Mouse (Mus musculus): ENCODE results near the gene Chd6. TPM values are rescaled to one million over a fixed set of nuclear protein-coding genes. Genes with fewer than 3 reads are reported as not detected.

Gene Chd6
- polyA plus RNA-seq (2012; rRNA removed) = 2.7 and 6.2 TPM in 2 replicates

DNA sequence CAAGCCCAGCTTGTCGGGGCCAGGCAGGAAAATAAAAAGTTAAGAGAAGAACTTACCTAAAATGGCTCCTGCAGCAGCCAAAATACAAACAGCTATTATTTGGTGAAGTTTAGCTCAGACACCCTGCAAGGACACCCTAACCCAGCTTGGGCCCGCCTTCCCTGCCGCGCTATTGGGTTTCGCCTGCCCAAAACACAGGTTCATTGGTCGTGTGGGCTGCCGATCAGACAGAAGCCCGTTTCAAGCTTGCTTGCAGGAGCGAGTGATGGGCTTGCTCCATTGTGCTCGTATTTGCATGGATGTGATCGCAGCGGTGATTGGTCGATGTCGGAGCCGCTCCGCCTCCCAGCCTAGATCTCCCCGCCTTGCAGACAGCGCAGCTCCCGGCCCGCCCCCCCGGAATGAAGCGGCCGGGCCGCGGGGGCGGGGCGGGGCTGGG, at the start of gene Chd6:
Chd6 (minus strand) TSS at position 143 of the 439 bp plus-strand sequence.
- WGBS = 2% methylated on average over 25 of the region's 27 CpGs
- DNase-seq (ENCODE audit: low read depth, low spot score) = peak; percentile 97

DNA sequence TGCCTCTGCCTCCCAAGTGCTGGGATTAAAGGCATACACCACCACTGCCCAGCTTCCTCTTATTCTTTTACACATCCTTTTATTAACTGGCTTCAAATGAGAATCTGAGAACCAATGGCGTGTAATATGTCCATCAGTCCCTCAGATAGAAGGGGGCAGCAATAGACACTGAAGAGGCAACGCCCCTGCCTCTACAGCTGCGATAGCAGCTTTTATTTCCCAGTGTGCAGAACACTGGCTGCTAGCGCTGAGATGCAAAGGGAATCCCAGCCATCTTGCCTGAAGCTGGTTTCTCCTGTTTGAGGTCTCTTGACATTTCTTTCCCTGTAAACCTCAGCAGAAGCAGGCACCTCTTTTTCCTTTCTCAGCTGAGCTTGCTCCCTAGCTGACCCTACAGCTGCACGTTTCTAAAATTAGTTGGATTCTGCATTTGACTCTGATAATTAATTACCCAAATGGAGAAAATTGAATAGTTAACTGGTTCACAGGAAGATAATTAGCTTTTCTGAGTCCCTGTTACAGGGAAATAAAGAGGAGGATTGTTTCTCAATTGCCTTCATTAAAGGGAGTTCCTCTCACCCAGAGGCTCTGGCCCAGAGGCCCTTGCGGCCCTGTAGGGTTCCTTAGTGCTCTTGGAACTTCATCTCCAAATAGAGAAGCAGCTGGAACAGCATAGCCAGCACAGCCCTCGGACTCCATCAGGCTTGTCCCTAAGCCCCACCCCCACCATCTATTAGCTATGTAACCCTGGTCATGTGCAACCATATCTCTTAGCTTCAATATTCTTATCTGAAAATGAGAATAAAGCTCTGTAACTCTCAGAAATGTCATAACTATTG, 41.3 kb upstream of the Chd6 start:
- no peak for DNase-seq (ENCODE audit: low read depth, low spot score)
- WGBS = 78% methylated on average over 7 of the region's 7 CpGs

DNA sequence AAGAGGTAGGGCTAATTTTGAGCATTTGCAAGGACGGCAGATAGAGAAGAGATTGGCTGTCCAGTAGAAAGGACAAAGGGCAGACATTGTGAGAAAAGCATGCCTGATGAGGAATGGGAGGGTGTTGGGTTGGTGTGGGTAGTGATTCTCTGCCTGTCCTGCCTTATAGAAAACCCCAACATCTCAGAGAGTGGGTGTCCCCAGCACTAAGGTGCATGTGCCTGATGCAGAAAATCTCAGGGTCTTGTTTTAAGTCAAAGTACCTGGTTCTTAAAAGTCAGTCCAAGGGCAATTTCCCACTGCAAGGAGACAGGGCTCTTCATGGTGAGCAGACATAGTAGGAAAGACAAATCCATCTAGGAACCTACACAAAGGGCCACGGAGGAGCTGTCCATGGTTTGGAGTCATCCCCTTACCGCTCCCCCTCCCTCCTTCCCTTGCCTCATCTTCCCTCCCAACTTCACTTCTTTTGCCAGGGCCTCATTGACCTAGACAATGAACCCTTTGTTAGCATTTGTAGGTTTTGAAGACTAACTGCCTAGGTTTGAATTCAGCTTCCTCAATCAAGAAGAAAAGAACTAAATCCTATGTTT, 39.6 kb upstream of the Chd6 start:
- no peak for DNase-seq (ENCODE audit: low read depth, low spot score)
- 28% methylated on average over 3 of the region's 3 CpGs for WGBS

DNA sequence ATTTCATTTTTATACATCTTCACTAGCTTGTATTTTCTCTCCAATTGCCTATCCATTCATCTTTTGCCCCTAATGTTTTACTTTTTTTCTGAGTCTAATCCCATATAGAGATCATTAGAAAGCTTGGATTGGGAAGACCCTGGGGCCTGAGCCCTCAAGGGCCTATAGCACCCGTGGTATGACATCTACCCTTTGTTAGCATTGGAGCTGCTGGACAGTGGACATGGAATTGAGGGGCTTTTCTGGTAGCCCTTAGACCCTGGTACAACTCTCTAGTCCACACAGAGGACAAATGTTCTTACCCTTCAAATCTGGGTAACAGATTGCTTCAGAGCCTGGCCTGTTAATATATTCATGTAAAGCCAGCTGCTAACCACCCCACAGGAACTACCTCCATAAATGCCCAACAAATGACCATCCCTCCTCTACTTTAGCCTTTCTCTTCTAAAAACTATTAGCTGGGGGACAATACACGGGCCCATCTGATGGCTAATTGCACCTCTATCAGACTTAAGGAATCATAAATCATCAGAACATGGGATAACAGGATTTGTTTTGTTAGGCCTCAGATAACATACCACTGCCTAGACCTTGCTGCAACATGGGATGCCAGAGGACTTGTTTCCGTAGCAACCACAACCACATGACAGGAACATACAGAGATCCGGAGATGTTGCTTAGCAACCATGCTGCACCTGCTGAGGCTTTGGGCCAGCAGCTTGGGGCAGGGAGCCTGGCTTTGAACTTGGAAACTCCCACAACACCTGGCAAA, 39.0 kb upstream of the Chd6 start:
- 61% methylated on average over 4 of the region's 4 CpGs for WGBS
- DNase-seq (ENCODE audit: low read depth, low spot score) = no peak

DNA sequence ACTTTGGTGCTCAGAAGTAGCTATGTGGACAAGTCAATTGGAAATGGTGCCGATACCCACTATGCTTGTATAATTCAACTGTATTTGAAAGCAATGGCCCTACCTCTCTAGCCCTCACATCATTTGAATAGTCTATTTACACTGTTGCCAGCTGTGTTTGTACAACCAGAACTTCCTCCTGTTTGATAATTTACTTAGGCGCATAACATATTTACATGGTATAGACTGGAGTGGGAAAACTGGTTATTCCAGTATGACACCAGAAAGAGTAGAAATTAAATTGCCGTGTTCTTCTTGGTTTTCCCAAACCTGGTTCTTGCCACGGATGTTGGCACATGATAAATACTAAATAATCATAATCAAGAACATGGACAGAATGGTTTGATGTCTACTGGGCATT, 35.9 kb upstream of the Chd6 start:
- WGBS = 27% methylated on average over 4 of the region's 4 CpGs
- DNase-seq (ENCODE audit: low read depth, low spot score) = peak; percentile 56

DNA sequence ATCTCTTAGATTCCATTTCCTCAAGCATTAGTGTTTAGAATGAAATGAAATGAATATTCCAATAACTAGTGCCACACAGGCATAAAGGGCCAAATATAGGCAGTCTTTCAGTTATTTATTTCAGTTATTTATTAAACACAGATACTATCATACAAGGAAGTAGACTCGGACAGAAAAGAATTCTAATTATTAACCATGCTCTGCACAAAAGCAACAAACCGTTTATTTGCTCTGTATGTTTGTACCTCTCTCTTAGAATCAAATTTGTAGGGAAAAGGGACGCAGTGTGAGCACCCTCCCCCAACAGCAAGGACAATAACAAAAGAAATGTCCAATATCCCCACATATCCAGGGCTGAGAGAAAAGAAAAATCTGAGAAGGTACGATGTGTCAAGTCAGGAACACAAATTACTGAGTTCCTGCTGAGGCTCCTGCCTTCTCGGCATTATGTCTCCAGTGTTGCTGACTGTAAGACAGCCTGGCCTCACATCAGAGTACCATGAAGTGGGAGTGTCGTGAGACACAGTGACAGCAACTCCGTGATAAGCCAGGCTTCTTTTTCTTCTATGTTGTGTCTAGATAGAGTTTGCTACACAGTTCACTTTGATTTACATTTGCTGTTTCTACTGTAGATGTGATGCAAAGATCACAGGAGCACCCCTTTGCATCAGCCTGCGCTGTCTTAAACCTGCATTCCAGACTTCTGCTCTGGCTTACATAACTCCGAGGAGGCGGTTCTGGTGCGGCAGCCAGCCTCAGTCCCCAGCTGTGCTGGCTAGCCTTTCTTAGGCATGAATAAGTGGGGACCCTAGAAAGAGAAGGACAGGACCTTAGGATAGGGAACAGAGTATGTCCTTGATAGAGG, 30.0 kb upstream of the Chd6 start:
- no peak for DNase-seq (ENCODE audit: low read depth, low spot score)
- WGBS = 38% methylated on average over 11 of the region's 11 CpGs

DNA sequence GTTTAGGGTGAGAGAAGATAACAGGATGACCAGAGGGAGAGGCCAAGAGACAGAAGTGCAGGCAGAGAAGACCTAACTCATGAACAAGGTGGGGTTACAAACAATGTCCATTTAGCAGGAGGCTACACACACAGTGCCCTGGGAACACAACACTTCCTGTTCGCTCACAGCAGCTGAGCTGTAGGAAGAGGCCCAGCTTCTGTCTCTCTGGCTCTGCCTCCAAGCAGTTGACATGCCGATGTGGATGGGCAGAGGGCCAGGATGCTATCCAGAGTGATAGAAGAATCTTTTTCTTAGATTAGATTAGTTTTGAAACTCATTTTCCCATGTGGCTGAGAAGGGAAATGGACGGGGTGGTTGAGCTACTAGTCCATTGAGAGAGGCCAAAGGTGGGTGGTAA, 28.1 kb upstream of the Chd6 start:
- DNase-seq (ENCODE audit: low read depth, low spot score) = no peak
- WGBS = 52% methylated on average over 3 of the region's 3 CpGs

DNA sequence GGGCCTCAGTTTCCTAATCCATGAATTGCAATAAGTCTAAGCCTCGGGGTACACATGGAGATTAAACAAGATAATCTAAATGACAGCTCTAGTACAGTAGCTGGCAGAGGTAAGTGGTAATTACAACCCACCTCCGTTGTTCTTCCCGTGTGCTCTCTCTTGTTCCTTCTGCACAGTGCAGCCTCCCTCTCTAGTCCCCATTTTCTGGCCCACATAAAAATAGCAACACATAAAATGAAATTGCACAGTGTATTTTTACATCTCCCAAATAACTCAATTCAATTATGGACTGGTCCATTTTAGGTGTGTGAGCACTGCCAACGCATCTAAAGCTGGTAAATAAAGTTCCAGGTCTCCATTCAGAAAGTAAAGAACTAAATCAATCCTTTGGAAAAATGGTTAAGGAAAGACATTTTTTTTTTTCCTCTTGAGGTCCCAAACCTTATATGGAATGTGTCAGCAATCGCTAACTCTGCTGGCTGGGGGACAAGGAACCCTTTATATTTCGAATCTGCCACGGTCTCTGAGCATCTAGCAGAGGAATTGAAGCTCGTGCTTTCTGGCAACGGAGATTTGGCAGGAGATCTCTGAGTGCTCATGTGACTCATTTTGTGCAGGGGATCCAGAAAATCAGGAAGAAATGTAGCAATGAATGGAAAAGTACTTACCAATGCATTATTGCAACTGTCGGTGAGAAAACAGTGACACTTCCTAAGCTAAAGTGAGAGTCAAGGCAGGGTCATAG, 19.7 kb upstream of the Chd6 start:
- no peak for DNase-seq (ENCODE audit: low read depth, low spot score)
- WGBS = 60% methylated on average over 10 of the region's 10 CpGs

DNA sequence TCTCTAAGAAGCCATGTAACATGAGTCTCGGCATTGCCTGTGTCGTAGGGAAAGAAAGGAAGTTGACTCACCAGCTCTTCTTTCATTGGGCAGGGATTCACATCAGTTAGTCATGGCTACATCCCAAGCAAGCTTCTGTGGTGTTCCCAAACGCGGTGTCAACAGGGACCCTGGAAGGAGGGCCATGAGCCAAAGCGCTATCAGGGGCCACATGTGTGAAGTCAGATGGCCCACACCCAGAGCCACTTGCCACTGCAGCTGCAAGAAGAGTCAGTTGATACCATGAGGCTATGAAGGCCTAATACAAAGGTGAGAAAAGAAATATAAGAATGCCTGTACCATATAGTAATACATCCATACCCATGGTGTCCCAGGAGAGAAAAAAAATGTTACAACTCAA, 3.1 kb upstream of the Chd6 start:
- no peak for DNase-seq (ENCODE audit: low read depth, low spot score)
- WGBS = 84% methylated on average over 5 of the region's 5 CpGs

DNA sequence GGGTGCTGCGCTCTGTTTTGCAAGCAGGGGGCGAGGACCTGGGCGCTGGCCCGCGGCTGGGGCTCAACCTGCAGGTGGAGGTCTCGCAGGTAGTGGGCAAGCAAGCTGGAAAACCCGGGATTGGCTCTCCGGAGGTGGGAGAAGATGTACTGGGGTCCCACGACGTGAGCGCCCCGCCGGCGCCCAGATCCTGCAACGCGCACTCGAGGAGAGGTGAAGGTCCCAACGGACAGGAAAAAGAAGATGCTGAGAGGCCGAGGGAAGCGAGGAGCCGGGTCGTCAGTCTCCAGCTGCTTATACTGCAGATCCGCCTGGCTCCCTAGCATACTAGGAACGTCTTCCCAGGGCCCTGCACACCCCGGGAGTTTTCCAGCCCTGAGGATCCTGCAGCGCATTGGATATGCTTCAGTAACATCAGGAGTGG, 535 bp upstream of the Chd6 start:
- DNase-seq (ENCODE audit: low read depth, low spot score) = no peak
- 2% methylated on average over 26 of the region's 26 CpGs for WGBS

DNA sequence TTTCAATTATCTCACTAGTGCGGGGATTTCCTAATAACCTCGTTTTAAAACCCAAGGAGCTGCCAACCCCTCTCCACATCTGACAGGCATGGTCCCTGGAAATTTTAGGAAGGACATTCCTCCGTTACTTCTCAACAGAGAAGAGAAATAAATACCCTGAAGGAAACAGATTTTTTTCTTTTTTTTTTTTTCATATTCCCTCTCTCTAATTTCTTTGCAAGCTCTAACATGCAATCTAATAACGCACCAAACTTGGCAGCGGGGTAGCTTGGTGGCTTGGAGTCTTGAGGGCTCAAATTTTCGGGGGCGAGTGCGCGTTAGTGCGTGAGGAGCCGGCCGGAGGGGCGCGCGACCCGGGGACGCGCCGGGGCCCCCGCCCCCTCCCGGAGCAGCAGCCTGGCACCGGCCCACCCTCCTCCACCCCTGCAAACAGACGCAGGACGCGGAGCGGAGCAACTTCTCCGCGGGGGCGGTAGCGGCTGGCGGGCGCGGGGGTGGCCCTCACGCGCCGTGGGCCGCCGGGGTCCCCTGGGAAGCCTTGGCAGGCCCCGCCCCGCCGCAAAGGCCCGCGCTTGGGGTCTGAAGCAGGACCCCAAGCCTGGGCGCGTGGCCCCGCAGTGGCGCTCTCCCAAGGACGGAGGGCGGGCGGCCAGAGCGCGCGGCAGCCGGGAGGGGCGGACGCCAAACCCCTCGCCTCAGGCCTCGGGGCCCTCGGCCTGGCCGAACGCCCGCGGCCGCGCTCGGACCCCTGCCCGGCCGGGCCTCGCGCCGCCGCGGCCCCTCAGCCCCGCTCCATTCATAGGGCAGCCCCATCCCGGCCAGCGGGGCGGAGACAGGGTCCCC, 569 bp downstream of the Chd6 start:
- DNase-seq (ENCODE audit: low read depth, low spot score) = no peak
- 1% methylated on average over 72 of the region's 77 CpGs for WGBS

DNA sequence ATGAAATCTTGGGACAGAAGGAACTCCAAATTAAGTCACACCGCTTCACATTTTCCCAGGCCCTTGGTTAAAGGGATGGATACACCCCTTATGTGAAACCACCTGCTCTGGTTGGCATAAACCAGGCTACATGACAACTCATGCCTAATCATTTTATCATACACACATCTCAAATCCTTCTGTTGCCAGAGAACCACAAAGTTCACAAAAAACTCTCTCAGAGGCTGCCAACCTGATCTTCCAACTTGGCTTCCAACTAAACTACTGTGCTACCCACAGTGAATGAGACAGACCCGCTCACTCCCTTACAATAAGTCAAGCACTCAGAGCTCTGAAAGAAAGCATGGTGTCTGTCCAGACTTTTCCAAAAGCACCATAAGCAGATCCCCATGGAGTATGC, 1.6 kb downstream of the Chd6 start:
- no peak for DNase-seq (ENCODE audit: low read depth, low spot score)
- WGBS = 80% methylated on average over 2 of the region's 2 CpGs

DNA sequence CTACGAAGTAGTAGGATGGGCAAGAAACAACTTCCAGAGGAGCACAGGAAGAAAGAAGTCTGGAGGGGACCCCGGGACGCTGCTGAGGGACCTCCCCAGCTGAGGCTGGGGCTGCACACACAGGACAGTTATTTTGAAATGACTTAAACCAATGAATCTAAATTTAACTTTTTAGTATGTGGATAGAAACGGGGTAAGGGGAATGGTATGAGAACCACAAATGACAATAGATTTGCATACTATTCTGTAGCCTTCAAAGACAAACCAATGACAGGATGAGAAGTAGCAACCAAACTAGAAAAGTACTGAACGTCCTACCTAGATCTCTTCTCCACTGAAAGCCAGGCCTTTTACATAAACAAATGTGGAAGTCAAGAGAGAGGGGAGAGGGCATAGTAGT, 5.1 kb downstream of the Chd6 start:
- no peak for DNase-seq (ENCODE audit: low read depth, low spot score)
- 65% methylated on average over 5 of the region's 5 CpGs for WGBS

DNA sequence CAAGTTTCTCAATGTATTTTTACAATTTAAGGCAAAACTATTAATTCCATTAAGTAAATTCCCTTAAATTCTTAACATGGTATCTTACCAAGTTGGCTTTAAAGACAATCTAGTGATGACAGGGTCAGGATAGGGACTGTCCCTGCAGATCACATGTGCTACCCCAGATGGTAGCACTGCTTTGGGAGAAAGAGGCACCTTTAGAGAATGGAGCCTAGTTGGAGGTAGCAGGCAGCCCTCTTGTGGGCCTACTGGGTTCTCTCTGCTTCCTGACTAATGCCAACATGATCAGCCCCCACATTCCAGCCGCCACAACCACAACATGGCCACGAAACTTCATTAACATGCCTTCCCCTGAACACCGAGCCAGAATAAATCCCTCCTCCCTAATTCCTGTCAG, 6.8 kb downstream of the Chd6 start:
- DNase-seq (ENCODE audit: low read depth, low spot score) = no peak
- WGBS = 77% methylated on average over 3 of the region's 3 CpGs

DNA sequence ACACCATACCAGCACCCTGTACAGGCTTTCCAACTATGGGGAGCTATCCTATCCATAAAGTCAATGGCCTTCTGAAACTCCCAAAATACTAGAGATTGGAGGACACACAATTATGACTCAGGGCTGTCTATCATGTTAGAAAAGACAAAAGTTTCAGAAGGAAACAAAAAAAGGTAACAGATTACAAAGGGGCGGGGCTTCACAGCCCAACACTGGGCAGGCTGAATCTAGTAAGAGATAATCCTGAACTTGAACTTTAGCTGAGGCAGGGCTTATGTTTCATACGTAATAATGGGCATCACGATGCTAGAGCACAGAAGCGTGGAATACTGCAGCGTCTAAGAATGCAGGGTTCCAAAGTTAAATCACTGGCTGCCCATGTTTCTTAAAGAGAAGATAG, 11.1 kb downstream of the Chd6 start:
- whole genome bisulfite sequencing = 93% methylated on average over 5 of the region's 5 CpGs
- DNase-seq (ENCODE audit: low read depth, low spot score) = no peak

DNA sequence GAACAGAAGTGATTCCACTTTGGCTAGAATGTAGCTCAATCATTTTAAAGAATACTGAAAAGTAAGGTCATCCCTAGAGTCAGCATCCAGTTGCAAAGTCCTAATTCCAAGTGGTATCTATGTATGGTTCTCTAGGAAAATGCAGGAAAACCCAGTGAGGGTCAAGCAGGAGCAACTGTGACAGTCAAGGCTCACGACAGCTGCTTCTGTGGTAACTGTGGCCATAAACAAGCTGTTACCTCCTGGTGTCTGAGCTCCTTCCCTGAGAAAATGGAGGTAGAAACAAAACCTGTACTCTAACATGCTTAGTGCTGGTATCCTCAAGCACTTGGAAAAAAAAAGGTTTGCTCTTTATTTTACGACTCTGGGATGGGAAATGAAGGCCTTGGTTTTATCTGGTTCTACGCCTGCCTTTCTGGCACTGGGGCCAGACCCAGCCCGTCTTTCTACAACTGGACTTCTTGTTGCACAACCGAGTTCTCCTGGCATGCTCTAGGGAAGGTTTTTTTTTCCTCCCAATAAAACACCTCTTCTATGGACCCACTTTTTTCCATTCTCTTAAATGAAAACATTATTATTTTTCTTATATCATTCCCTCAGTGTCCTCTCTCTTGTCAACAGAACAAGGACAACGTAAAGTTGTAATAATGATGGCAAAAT, 18.0 kb downstream of the Chd6 start:
- no peak for DNase-seq (ENCODE audit: low read depth, low spot score)

DNA sequence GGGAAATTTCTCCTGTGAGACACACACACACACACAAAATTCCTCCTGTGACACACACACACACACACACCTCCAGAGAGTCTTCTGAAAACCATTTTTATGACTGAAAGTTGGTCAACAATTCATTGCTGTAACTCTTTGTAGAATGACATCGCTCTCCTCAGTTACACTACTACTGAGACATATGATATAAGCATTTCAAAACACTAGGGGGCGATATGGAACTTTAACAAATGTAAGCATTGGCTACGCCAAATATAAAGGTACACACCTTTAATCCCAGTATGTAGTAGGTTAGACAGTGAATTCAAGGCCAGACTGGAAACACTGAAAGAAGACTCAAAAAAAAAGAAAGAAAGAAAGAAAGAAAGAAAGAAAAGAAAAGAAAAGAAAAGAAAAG, 18.7 kb downstream of the Chd6 start:
- DNase-seq (ENCODE audit: low read depth, low spot score) = peak; percentile 32
- 22% methylated on average over 3 of the region's 3 CpGs for WGBS

More for the DNA sequence above, 18.0 kb downstream of the Chd6 start:
- WGBS = 34% methylated on average over 6 of the region's 6 CpGs

DNA sequence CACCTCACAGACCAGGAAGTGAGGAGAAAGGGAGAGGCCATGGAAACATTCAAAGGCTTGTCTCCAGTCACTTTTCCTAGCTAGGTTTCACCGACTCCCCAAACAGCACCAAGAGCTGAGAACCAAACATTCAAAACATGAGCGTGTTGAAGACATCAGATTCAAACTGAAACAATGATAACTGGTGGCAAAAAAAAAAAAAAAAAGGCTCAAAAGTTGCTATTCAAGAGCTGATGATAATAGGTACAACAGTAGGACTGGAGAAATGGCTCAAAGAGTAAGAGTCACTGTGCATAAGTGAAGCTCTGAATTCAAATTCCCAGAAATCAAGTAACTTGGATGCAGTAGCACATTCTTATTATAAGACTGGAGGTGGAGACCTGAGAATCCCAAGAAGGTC, 30.3 kb downstream of the Chd6 start:
- WGBS = 83% methylated on average over 2 of the region's 2 CpGs
- no peak for DNase-seq (ENCODE audit: low read depth, low spot score)

All from large intestine, adult 2 months (tissue).